Mouse (Mus musculus) lung, adult 2 months (tissue): Measurements from ENCODE around the gene Olfr1423.

ENCODE experiments used
- CTCF ChIP-seq: fragments of 200-500 bp; IDR thresholded peaks from 2 replicates; pipeline ENCODE4 v1.5.1; 2011; ENCODE audit warnings: mild to moderate bottlenecking, low read length, control low read depth; ENCODE audit not compliant: insufficient read depth
- POLR2A ChIP-seq: fragments of 200-500 bp; IDR thresholded peaks from 2 replicates; pipeline ENCODE4 v1.6.1; 2011; ENCODE audit warnings: low read depth, mild to moderate bottlenecking, control low read depth, low read length, borderline replicate concordance; ENCODE audit errors: extremely low read depth

DNA sequence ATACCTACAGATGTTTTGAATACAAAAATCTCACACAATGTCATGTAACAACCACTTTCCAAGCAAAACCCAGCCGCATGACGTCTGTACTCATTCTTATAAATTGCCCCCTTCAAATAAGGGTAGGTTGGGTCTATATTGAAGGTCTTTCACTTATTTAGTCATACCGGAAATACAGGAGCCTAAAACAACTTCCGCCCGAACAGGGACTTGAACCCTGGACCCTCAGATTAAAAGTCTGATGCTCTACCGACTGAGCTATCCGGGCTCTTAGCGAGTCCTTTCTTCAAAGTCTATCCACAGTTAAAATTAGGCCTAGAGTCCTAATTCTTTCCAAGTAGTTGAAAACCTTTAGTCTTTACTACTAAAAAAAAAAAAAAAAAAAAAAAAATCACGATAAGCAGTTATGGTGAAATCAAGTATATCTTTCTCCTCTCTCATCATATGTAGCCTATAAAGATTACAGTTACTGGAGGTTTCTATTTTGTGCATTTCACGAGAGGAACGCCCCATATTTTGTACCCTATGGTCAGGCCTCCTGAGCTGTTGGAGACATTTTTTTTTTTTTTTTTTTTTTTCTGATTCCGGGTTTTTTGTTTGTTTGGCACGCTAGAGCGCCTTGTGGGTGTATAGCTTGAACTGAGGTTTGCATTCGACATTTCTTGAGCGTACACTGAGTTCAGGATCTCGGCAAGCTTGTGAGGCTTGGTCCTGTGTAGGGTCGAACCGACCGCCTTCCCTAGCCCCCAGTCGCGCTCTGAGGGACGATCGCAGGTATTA is 31.4 kb downstream of the Olfr1423 start:
- TF ChIP-seq CTCF (no peak), POLR2A (no peak)
